Mouse (Mus musculus): ENCODE results near the gene Dctd. TPM values are rescaled to one million over a fixed set of nuclear protein-coding genes. Genes with fewer than 3 reads are reported as not detected.

Dctd gene
- polyA plus RNA-seq, 1 experiment from 2014 or later: 1.9 TPM

DNA sequence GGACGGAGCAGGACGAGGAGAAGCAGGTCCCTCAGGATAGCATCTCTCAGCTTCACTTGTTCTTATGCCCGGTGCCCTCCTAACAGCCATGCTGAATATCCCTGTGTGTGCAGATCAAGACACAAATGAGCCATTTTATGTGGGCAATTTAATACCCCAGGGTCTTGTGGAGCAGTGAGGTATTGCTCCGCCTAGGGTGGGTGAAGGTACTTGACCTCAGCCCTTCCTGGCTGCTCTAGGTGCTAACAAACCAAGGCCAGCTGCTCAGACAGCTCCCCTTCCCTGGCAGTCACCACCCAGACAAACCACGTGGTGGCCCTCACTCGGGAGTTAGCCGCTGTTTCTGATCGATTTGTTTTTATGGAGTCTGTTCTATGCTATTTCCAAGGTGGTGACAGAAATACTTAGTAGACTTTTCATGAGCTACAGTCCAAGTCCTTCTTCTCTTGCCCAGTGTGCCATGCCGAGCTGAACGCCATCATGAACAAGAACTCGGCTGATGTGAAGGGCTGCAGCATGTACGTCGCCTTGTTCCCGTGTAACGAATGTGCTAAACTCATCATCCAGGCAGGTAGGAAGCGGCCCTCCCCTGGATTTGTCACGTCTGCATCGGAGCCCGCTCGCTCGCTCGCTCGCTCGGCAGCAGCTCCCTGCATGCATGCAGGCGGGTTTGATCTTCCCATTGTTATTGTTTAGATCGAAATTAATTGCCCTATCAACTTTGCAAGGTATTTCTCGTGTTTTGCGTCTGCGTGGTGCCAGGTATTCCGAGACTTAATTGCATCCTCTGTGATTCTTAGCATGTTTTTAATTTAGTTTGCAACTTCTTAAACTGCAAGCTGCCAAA lies 38.1 kb downstream of the Dctd start:
- H3K4me3 ChIP-seq (ENCODE audit: low read depth, low read length): no peak overlapping the region
- ATAC-seq: no peak
- no peak overlapping the region for H3K9ac ChIP-seq (replicated peaks; ENCODE audit: low read depth)
- H3K27me3 ChIP-seq (replicated peaks; ENCODE audit: insufficient read depth, low read length): no peaks in the 10 kb centered on the region
- H3K4me2 ChIP-seq (replicated peaks; ENCODE audit: low read depth, low read length): no peak overlapping the region
- no peak overlapping the region for H3K27ac ChIP-seq (ENCODE audit: low read length)
- H3K9me3 ChIP-seq (ENCODE audit: low read length): no peaks in the 10 kb centered on the region
- H3K4me1 ChIP-seq (ENCODE audit: insufficient read depth, low read depth, low read length): no peaks in the 10 kb centered on the region
- WGBS: 80% methylated on average over 30 of the region's 30 CpGs
- DNase-seq (ENCODE audit: low spot score): no peak
- no peak for TF ChIP-seq EP300 (IDR thresholded peaks at IDR 0.05)
- TF ChIP-seq CTCF (IDR thresholded peaks at IDR 0.05): no peak
- no peaks in the 10 kb centered on the region for H3K36me3 ChIP-seq (ENCODE audit: insufficient read depth, low read length)

DNA sequence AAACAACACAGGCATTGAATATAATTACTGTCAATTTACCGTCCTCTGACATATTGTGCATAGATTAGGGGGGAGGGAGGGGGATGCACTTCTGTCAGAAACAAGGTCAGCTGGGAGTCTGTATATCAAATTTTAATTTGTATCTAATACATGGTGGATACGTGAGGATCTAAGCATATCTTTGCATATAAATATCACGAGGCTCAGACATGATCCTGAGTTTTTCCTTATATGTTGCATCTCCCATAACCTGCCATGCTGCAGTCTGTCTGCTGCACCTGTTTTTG lies 38.7 kb downstream of the Dctd start:
- no peaks in the 10 kb centered on the region for H3K9me3 ChIP-seq (ENCODE audit: low read length)
- ATAC-seq (no peak), DNase-seq (ENCODE audit: low spot score) (no peak)
- no peak overlapping the region for H3K27ac ChIP-seq (ENCODE audit: low read length)
- H3K4me2 ChIP-seq (replicated peaks; ENCODE audit: low read depth, low read length): no peak overlapping the region
- no peaks in the 10 kb centered on the region for H3K36me3 ChIP-seq (ENCODE audit: insufficient read depth, low read length)
- TF ChIP-seq EP300 (IDR thresholded peaks at IDR 0.05): no peak
- no peak for TF ChIP-seq CTCF (IDR thresholded peaks at IDR 0.05)
- H3K27me3 ChIP-seq (replicated peaks; ENCODE audit: insufficient read depth, low read length): no peaks in the 10 kb centered on the region
- no peak overlapping the region for H3K9ac ChIP-seq (replicated peaks; ENCODE audit: low read depth)
- H3K4me3 ChIP-seq (ENCODE audit: low read depth, low read length): no peak overlapping the region
- WGBS: 92% methylated on average over 3 of the region's 3 CpGs
- no peaks in the 10 kb centered on the region for H3K4me1 ChIP-seq (ENCODE audit: insufficient read depth, low read depth, low read length)

DNA sequence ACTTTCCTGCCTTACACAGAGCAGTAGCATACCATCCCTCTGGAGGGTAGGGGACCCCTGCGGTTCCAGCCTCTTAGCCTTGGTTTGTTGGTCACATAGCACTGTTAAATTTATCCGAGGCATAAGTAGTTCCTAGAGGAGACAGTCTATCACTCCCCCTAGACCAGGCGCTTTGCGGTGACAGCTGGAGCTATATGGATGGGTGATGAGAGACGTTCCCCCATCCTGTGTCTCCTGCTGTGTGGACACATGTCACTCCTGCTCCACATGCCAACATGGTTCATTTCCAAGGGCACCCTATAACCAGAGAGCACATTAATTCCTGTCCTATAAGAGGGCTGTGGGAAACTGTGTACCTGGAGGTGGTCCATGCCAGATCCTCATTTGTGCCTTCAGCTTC lies 42.1 kb downstream of the Dctd start:
- no peak for TF ChIP-seq CTCF (IDR thresholded peaks at IDR 0.05)
- no peak for TF ChIP-seq EP300 (IDR thresholded peaks at IDR 0.05)
- DNase-seq (ENCODE audit: low spot score): no peak
- 87% methylated on average over 5 of the region's 5 CpGs for WGBS
- H3K27me3 ChIP-seq (replicated peaks; ENCODE audit: insufficient read depth, low read length): no peaks in the 10 kb centered on the region
- no peak overlapping the region for H3K4me3 ChIP-seq (ENCODE audit: low read depth, low read length)
- no peak overlapping the region for H3K27ac ChIP-seq (ENCODE audit: low read length)
- no peaks in the 10 kb centered on the region for H3K9me3 ChIP-seq (ENCODE audit: low read length)
- H3K9ac ChIP-seq (replicated peaks; ENCODE audit: low read depth): no peak overlapping the region
- H3K4me2 ChIP-seq (replicated peaks; ENCODE audit: low read depth, low read length): no peak overlapping the region
- ATAC-seq: no peak
- no peaks in the 10 kb centered on the region for H3K4me1 ChIP-seq (ENCODE audit: insufficient read depth, low read depth, low read length)
- no peaks in the 10 kb centered on the region for H3K36me3 ChIP-seq (ENCODE audit: insufficient read depth, low read length)

DNA sequence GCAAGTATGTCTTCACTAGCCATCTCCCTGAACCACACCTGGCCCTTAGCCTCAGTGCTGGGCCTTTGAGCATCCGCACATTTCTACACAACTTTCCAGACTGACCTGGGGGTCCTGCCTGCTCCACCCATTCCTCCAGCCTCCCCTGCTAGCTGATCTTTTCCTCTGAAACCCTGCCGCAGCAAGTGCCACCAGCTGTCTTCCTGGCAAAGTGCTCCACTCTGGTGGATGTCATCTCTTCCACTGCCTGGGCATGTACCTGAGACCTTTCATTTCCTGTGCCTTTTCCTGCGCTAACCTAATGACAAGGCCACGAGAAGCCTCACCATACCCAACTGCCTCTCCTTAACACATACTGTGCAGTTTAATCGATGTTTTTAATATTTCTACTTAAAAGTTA lies 46.9 kb downstream of the Dctd start:
- no peak overlapping the region for H3K9ac ChIP-seq (replicated peaks; ENCODE audit: low read depth)
- H3K4me1 ChIP-seq (ENCODE audit: insufficient read depth, low read depth, low read length): no peaks in the 10 kb centered on the region
- WGBS: 82% methylated on average over 5 of the region's 5 CpGs
- no peak overlapping the region for H3K4me2 ChIP-seq (replicated peaks; ENCODE audit: low read depth, low read length)
- no peak overlapping the region for H3K4me3 ChIP-seq (ENCODE audit: low read depth, low read length)
- H3K9me3 ChIP-seq (ENCODE audit: low read length): no peaks in the 10 kb centered on the region
- ATAC-seq: no peak
- TF ChIP-seq EP300 (IDR thresholded peaks at IDR 0.05) (no peak), CTCF (IDR thresholded peaks at IDR 0.05) (no peak)
- no peak for DNase-seq (ENCODE audit: low spot score)
- no peak overlapping the region for H3K27ac ChIP-seq (ENCODE audit: low read length)
- no peaks in the 10 kb centered on the region for H3K36me3 ChIP-seq (ENCODE audit: insufficient read depth, low read length)
- H3K27me3 ChIP-seq (replicated peaks; ENCODE audit: insufficient read depth, low read length): no peaks in the 10 kb centered on the region

DNA sequence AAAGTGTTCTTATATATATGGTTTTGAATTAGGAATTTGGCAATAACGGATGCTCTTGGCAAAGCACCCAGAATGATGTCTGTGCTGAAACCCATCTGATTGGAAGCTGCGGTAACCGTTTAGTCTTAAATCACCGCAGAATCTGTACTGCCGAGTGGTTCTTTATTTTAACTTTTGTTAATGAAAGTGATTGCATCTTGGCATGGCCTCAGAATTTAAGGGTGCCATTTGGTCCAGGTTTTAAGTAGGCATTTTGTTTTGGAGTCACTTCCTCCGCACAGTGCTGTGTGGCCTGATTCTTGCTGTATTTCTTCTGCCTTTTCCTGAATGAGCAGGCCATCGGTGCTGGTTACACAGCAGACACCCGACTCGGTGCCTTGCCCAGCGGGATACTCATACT lies 47.6 kb downstream of the Dctd start:
- WGBS: 77% methylated on average over 10 of the region's 10 CpGs
- no peak for TF ChIP-seq EP300 (IDR thresholded peaks at IDR 0.05)
- no peak for TF ChIP-seq CTCF (IDR thresholded peaks at IDR 0.05)
- no peaks in the 10 kb centered on the region for H3K4me1 ChIP-seq (ENCODE audit: insufficient read depth, low read depth, low read length)
- no peak for ATAC-seq
- no peak for DNase-seq (ENCODE audit: low spot score)
- H3K9ac ChIP-seq (replicated peaks; ENCODE audit: low read depth): no peak overlapping the region
- no peak overlapping the region for H3K4me2 ChIP-seq (replicated peaks; ENCODE audit: low read depth, low read length)
- no peak overlapping the region for H3K27ac ChIP-seq (ENCODE audit: low read length)
- H3K36me3 ChIP-seq (ENCODE audit: insufficient read depth, low read length): no peaks in the 10 kb centered on the region
- H3K27me3 ChIP-seq (replicated peaks; ENCODE audit: insufficient read depth, low read length): no peaks in the 10 kb centered on the region
- no peaks in the 10 kb centered on the region for H3K9me3 ChIP-seq (ENCODE audit: low read length)
- H3K4me3 ChIP-seq (ENCODE audit: low read depth, low read length): no peak overlapping the region

DNA sequence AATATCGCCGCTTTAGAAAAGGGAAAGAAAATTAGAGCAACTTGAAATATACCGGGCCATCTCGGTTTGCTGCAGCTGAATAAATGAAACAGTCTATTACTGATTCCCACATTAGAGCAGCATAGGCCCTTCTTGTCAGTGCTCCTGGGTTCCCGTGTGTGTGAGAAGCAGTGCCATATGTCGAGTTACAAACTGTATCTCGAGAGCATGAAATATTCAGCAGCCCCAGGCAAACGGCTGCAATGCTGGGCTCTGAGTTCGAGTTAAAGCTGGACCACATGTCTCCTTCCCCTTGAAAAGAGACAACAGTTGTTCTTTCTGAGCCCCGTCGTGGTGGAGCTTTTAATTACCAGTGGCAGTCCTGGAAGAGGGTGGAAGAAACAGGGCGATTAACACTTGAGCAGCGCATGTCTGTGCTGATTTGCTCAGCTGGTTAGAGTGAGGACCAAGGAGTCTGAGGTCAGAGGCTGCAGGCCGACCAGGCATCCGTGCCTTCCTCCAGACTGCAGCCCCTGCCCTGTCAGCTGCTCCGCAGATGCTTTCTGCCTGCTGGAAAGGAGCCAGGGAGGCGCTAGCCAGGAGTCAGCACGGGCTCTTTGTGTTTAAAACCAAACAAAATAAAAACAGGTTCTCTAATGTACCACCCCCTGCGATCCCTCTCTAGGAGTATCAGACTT lies 53.3 kb downstream of the Dctd start:
- no peaks in the 10 kb centered on the region for H3K36me3 ChIP-seq (ENCODE audit: insufficient read depth, low read length)
- ATAC-seq: no peak
- H3K4me3 ChIP-seq (ENCODE audit: low read depth, low read length): no peak overlapping the region
- peak; percentile 9 for DNase-seq (ENCODE audit: low spot score)
- no peak overlapping the region for H3K4me2 ChIP-seq (replicated peaks; ENCODE audit: low read depth, low read length)
- no peaks in the 10 kb centered on the region for H3K9me3 ChIP-seq (ENCODE audit: low read length)
- WGBS: 46% methylated on average over 19 of the region's 19 CpGs
- TF ChIP-seq EP300 (IDR thresholded peaks at IDR 0.05) (no peak), CTCF (IDR thresholded peaks at IDR 0.05) (no peak)
- no peaks in the 10 kb centered on the region for H3K4me1 ChIP-seq (ENCODE audit: insufficient read depth, low read depth, low read length)
- no peaks in the 10 kb centered on the region for H3K27me3 ChIP-seq (replicated peaks; ENCODE audit: insufficient read depth, low read length)
- H3K27ac ChIP-seq (ENCODE audit: low read length): no peak overlapping the region
- H3K9ac ChIP-seq (replicated peaks; ENCODE audit: low read depth): no peak overlapping the region
